Mouse (Mus musculus): ENCODE data around the gene 1810010H24Rik. TPM values are rescaled to one million over a fixed set of nuclear protein-coding genes. Genes with fewer than 3 reads are reported as not detected.
"Not testable (repeated sequence)": the region's sequence is repeated elsewhere in the genome, so short reads cannot be mapped to it uniquely, and the experiment has no call there.

The 1810010H24Rik gene
- total RNA-seq, 2 experiments from 2014 or later, result 2.7 to 3.8 TPM

- DNase-seq (ENCODE audit: low spot score in 2 of 2), result no peak
- intact Hi-C loops (cut with DNase I), result no loop called here
Observed at GRCm38 (mm10) chr11:107031635-107032034, 6.2 kb downstream of the 1810010H24Rik start.

GRCm38 (mm10) chr11:107034085-107034810, 8.8 kb downstream of the 1810010H24Rik start:
- no peak for DNase-seq (ENCODE audit: low spot score in 2 of 2)
- intact Hi-C loops (cut with DNase I), result no loop called here

- DNase-seq (ENCODE audit: low spot score in 2 of 2), result no peak
- intact Hi-C loops (cut with DNase I), result no loop called here
Observed at GRCm38 (mm10) chr11:107039417-107039816, 13.9 kb downstream of the 1810010H24Rik start.

- intact Hi-C loops (cut with DNase I), result no loop called here
- no peak for DNase-seq (ENCODE audit: low spot score in 2 of 2)
Observed at GRCm38 (mm10) chr11:107041396-107041795, 15.9 kb downstream of the 1810010H24Rik start.

GRCm38 (mm10) chr11:107043361-107043760, 17.9 kb downstream of the 1810010H24Rik start:
- intact Hi-C loops (cut with DNase I), result no loop called here
- DNase-seq (ENCODE audit: low spot score in 2 of 2), result no peak

GRCm38 (mm10) chr11:107044321-107044720, 18.8 kb downstream of the 1810010H24Rik start:
- DNase-seq (ENCODE audit: low spot score in 2 of 2), result peak; percentile 77 to 83
- intact Hi-C loops (cut with DNase I), result no loop called here

GRCm38 (mm10) chr11:107045546-107045945, 20.1 kb downstream of the 1810010H24Rik start:
- intact Hi-C loops (cut with DNase I), result no loop called here
- DNase-seq (ENCODE audit: low spot score in 2 of 2), result no peak

GRCm38 (mm10) chr11:107046766-107047620, 21.5 kb downstream of the 1810010H24Rik start:
- intact Hi-C loops (cut with DNase I), result no loop called here
- DNase-seq (ENCODE audit: low spot score in 2 of 2), result no peak

GRCm38 (mm10) chr11:107054870-107055269, 29.4 kb downstream of the 1810010H24Rik start:
- no peak for DNase-seq (ENCODE audit: low spot score in 2 of 2)
- intact Hi-C loops (cut with DNase I), result no loop called here

- DNase-seq (ENCODE audit: low spot score in 2 of 2), result no peak
- intact Hi-C loops (cut with DNase I), result no loop called here
Observed at GRCm38 (mm10) chr11:107057391-107057790, 31.9 kb downstream of the 1810010H24Rik start.

GRCm38 (mm10) chr11:107059634-107060033, 34.2 kb downstream of the 1810010H24Rik start:
- intact Hi-C loops (cut with DNase I); DNase-seq (ENCODE audit: low spot score in 2 of 2): not testable (repeated sequence)

GRCm38 (mm10) chr11:107060941-107061340, 35.5 kb downstream of the 1810010H24Rik start:
- intact Hi-C loops (cut with DNase I), result no loop called here
- DNase-seq (ENCODE audit: low spot score in 2 of 2), result no peak

GRCm38 (mm10) chr11:107063067-107063466, 37.6 kb downstream of the 1810010H24Rik start:
- intact Hi-C loops (cut with DNase I), result no loop called here
- no peak for DNase-seq (ENCODE audit: low spot score in 2 of 2)

GRCm38 (mm10) chr11:107064590-107064989, 39.1 kb downstream of the 1810010H24Rik start:
- intact Hi-C loops (cut with DNase I), result no loop called here
- DNase-seq (ENCODE audit: low spot score in 2 of 2), result peak in 1 of 2 experiments; percentile 46

GRCm38 (mm10) chr11:107065216-107065785, 39.8 kb downstream of the 1810010H24Rik start:
- intact Hi-C loops (cut with DNase I), result no loop called here
- no peak for DNase-seq (ENCODE audit: low spot score in 2 of 2)

Other genes with a start within 250 kb of the 1810010H24Rik start
- 1 to 10 TPM; 3.6 to 4.3 TPM for gene Polg2, start 246.1 kb upstream of the 1810010H24Rik start, total RNA-seq (2021)
- gene Ddx5, start 236.5 kb upstream of the 1810010H24Rik start, total RNA-seq (2021), result 100 to 1,000 TPM; 574 to 616 TPM
- gene Cep95, start 236.4 kb upstream of the 1810010H24Rik start, total RNA-seq (2021), result 10 to 100 TPM in 1 of 2 experiments, 1 to 10 TPM in 1; 8.3 to 12.0 TPM
- gene Smurf2, start 105.0 kb upstream of the 1810010H24Rik start, total RNA-seq (2021), result 10 to 100 TPM; 24.6 to 28.1 TPM
- 10 to 100 TPM; 29.9 to 37.7 TPM for gene Kpna2, start 26.1 kb upstream of the 1810010H24Rik start, total RNA-seq (2021)
- 10 to 100 TPM; 57.9 to 59.8 TPM for gene Bptf, start 106.4 kb downstream of the 1810010H24Rik start, total RNA-seq (2021)
- gene Nol11, start 163.7 kb downstream of the 1810010H24Rik start, total RNA-seq (2021), result 10 to 100 TPM; 24.8 to 25.6 TPM

Data from left cerebral cortex, postnatal 14 days (tissue).